Mouse (Mus musculus): Measurements from ENCODE around the gene Elp5. TPM values are rescaled to one million over a fixed set of nuclear protein-coding genes. Genes with fewer than 3 reads are reported as not detected.

The Elp5 gene
- polyA plus RNA-seq, 1 experiment from 2014 or later = 97.9 TPM

- H3K4me2 ChIP-seq (ENCODE audit: low read length) = peak overlapping the region; percentile 92
- no peaks in the 10 kb centered on the region for H3K9me3 ChIP-seq (replicated peaks; ENCODE audit: low read length)
- no peak for DNase-seq (ENCODE audit: low spot score)
- peak overlapping the region; percentile 97 for H3K9ac ChIP-seq (ENCODE audit: low read depth, low read length)
- H3K4me3 ChIP-seq (replicated peaks; ENCODE audit: low read depth, low read length) = peak overlapping the region; percentile 99
- peaks cover 23% of the 10 kb centered on the region; the same call in 1 of the 2 replicates for H3K4me1 ChIP-seq (replicated peaks; ENCODE audit: insufficient read depth, low read length)
- peaks cover 18% of the 10 kb centered on the region for H3K36me3 ChIP-seq (ENCODE audit: insufficient read depth, low read length)
- no peak for TF ChIP-seq CTCF (IDR thresholded peaks at IDR 0.05; ENCODE audit: low read depth)
- 2% methylated on average over 16 of the region's 16 CpGs for WGBS
- H3K27me3 ChIP-seq (ENCODE audit: insufficient read depth, low read length) = no peaks in the 10 kb centered on the region
- peak overlapping the region; percentile 99 for H3K27ac ChIP-seq
- ATAC-seq (replicated peaks; ENCODE audit: low FRiP score, low read depth) = no peak
Measured at GRCm38 (mm10) chr11:69979827-69980195, 2.5 kb downstream of the Elp5 start.

GRCm38 (mm10) chr11:69976271-69976670, 6.0 kb downstream of the Elp5 start:
- H3K27ac ChIP-seq = no peak overlapping the region
- no peak for DNase-seq (ENCODE audit: low spot score)
- no peaks in the 10 kb centered on the region for H3K27me3 ChIP-seq (ENCODE audit: insufficient read depth, low read length)
- no peak overlapping the region for H3K9ac ChIP-seq (ENCODE audit: low read depth, low read length)
- no peaks in the 10 kb centered on the region for H3K9me3 ChIP-seq (replicated peaks; ENCODE audit: low read length)
- H3K4me3 ChIP-seq (replicated peaks; ENCODE audit: low read depth, low read length) = no peak overlapping the region
- no peak for TF ChIP-seq CTCF (IDR thresholded peaks at IDR 0.05; ENCODE audit: low read depth)
- H3K4me1 ChIP-seq (replicated peaks; ENCODE audit: insufficient read depth, low read length) = 0 out of 2 replicates have a peak, but pooled peaks cover 5% of the 10 kb centered on the region
- ATAC-seq (replicated peaks; ENCODE audit: low FRiP score, low read depth) = no peak
- H3K4me2 ChIP-seq (ENCODE audit: low read length) = no peak overlapping the region
- 96% methylated on average over 4 of the region's 4 CpGs for WGBS
- H3K36me3 ChIP-seq (ENCODE audit: insufficient read depth, low read length) = peaks cover 28% of the 10 kb centered on the region

GRCm38 (mm10) chr11:69974907-69975306, 7.4 kb downstream of the Elp5 start:
- H3K9ac ChIP-seq (ENCODE audit: low read depth, low read length) = no peak overlapping the region
- no peak overlapping the region for H3K4me3 ChIP-seq (replicated peaks; ENCODE audit: low read depth, low read length)
- WGBS = 94% methylated on average over 2 of the region's 2 CpGs
- no peak overlapping the region for H3K4me2 ChIP-seq (ENCODE audit: low read length)
- TF ChIP-seq CTCF (IDR thresholded peaks at IDR 0.05; ENCODE audit: low read depth) = no peak
- no peaks in the 10 kb centered on the region for H3K27me3 ChIP-seq (ENCODE audit: insufficient read depth, low read length)
- ATAC-seq (replicated peaks; ENCODE audit: low FRiP score, low read depth) = no peak
- 0 out of 2 replicates have a peak, but pooled peaks cover 5% of the 10 kb centered on the region for H3K4me1 ChIP-seq (replicated peaks; ENCODE audit: insufficient read depth, low read length)
- no peaks in the 10 kb centered on the region for H3K9me3 ChIP-seq (replicated peaks; ENCODE audit: low read length)
- DNase-seq (ENCODE audit: low spot score) = no peak
- H3K27ac ChIP-seq = no peak overlapping the region
- peaks cover 28% of the 10 kb centered on the region for H3K36me3 ChIP-seq (ENCODE audit: insufficient read depth, low read length)

GRCm38 (mm10) chr11:69970775-69971174, 11.5 kb downstream of the Elp5 start:
- Histone ChIP-seq H3K27me3 (ENCODE audit: insufficient read depth, low read length) (peaks cover 5% of the 10 kb centered on the region; the same call in 1 of the 2 replicates), H3K9ac (ENCODE audit: low read depth, low read length) (no peak overlapping the region), H3K9me3 (replicated peaks; ENCODE audit: low read length) (no peaks in the 10 kb centered on the region), H3K4me2 (ENCODE audit: low read length) (no peak overlapping the region), H3K27ac (no peak overlapping the region), H3K4me1 (replicated peaks; ENCODE audit: insufficient read depth, low read length) (no peaks in the 10 kb centered on the region), H3K36me3 (ENCODE audit: insufficient read depth, low read length) (peaks cover 20% of the 10 kb centered on the region), H3K4me3 (replicated peaks; ENCODE audit: low read depth, low read length) (no peak overlapping the region)
- DNase-seq (ENCODE audit: low spot score) (no peak), ATAC-seq (replicated peaks; ENCODE audit: low FRiP score, low read depth) (no peak)
- 62% methylated on average over 3 of the region's 3 CpGs for WGBS
- TF ChIP-seq CTCF (IDR thresholded peaks at IDR 0.05; ENCODE audit: low read depth) = no peak

GRCm38 (mm10) chr11:69970222-69970621, 12.1 kb downstream of the Elp5 start:
- Histone ChIP-seq H3K36me3 (ENCODE audit: insufficient read depth, low read length) (peaks cover 19% of the 10 kb centered on the region), H3K4me3 (replicated peaks; ENCODE audit: low read depth, low read length) (no peak overlapping the region), H3K4me2 (ENCODE audit: low read length) (no peak overlapping the region), H3K27me3 (ENCODE audit: insufficient read depth, low read length) (peaks cover 7% of the 10 kb centered on the region), H3K27ac (no peak overlapping the region), H3K9ac (ENCODE audit: low read depth, low read length) (no peak overlapping the region), H3K4me1 (replicated peaks; ENCODE audit: insufficient read depth, low read length) (no peaks in the 10 kb centered on the region), H3K9me3 (replicated peaks; ENCODE audit: low read length) (no peaks in the 10 kb centered on the region)
- ATAC-seq (replicated peaks; ENCODE audit: low FRiP score, low read depth) (no peak), DNase-seq (ENCODE audit: low spot score) (no peak)
- no peak for TF ChIP-seq CTCF (IDR thresholded peaks at IDR 0.05; ENCODE audit: low read depth)
- 54% methylated on average over 6 of the region's 6 CpGs for WGBS

- Histone ChIP-seq H3K4me2 (ENCODE audit: low read length) (no peak overlapping the region), H3K9me3 (replicated peaks; ENCODE audit: low read length) (no peaks in the 10 kb centered on the region), H3K36me3 (ENCODE audit: insufficient read depth, low read length) (peaks cover 8% of the 10 kb centered on the region), H3K4me3 (replicated peaks; ENCODE audit: low read depth, low read length) (no peak overlapping the region), H3K4me1 (replicated peaks; ENCODE audit: insufficient read depth, low read length) (no peaks in the 10 kb centered on the region), H3K27me3 (ENCODE audit: insufficient read depth, low read length) (peaks cover 12% of the 10 kb centered on the region), H3K9ac (ENCODE audit: low read depth, low read length) (no peak overlapping the region), H3K27ac (no peak overlapping the region)
- WGBS = 74% methylated on average over 4 of the region's 4 CpGs
- DNase-seq (ENCODE audit: low spot score) = no peak
- no peak for TF ChIP-seq CTCF (IDR thresholded peaks at IDR 0.05; ENCODE audit: low read depth)
- 0 out of 2 replicates have a peak, but pooled peaks have one; percentile 14 for ATAC-seq (replicated peaks; ENCODE audit: low FRiP score, low read depth)
Measured at GRCm38 (mm10) chr11:69968793-69969192, 13.5 kb downstream of the Elp5 start.

Measured in kidney, postnatal 0 days (tissue).